Mouse (Mus musculus) forebrain, embryonic 12.5 days (tissue): ENCODE data around the gene P3h4. TPM values are rescaled to one million over a fixed set of nuclear protein-coding genes. Genes with fewer than 3 reads are reported as not detected.

Source experiments
- ATAC-seq: fragments of 200-750 bp; cut with Nextera tagmentation; 2 replicates; pipeline ENCODE4 v1.8.0; 2017; ENCODE audit warnings: moderate TSS enrichment; ENCODE audit not compliant: low FRiP score
- H3K27ac ChIP-seq: fragments of 300-500 bp; sonication (generic); 2 replicates; pipeline ENCODE4 v1.5.1; 2016; ENCODE audit warnings: mild to moderate bottlenecking
- H3K27me3 ChIP-seq: fragments of 300-500 bp; sonication (generic); 2 replicates; pipeline ENCODE4 v1.6.1; 2016; ENCODE audit warnings: mild to moderate bottlenecking
- H3K36me3 ChIP-seq: fragments of 300-500 bp; sonication (generic); replicated peaks from 2 replicates; pipeline ENCODE4 v1.6.1; 2016; ENCODE audit warnings: mild to moderate bottlenecking
- H3K4me1 ChIP-seq: fragments of 300-500 bp; sonication (generic); 2 replicates; pipeline ENCODE4 v1.6.1; 2016
- H3K4me2 ChIP-seq: fragments of 300-500 bp; sonication (generic); 2 replicates; pipeline ENCODE4 v1.6.1; 2016; ENCODE audit warnings: mild to moderate bottlenecking, moderate library complexity
- H3K4me3 ChIP-seq: fragments of 300-500 bp; sonication (generic); replicated peaks from 2 replicates; pipeline ENCODE4 v1.5.1; 2016; ENCODE audit warnings: mild to moderate bottlenecking
- H3K9ac ChIP-seq: fragments of 300-500 bp; sonication (generic); 2 replicates; pipeline ENCODE4 v1.6.1; 2016; ENCODE audit warnings: mild to moderate bottlenecking
- H3K9me3 ChIP-seq: fragments of 300-500 bp; sonication (generic); 2 replicates; pipeline ENCODE4 v1.6.1; 2016
- WGBS: fragments of 180-500 bp; shearing (Covaris S2); methylation state at CpG from one replicate; pipeline ENCODE4 v1.1.7; 2016; 5-methylcytosine and 5-hydroxymethylcytosine counted together
- polyA plus RNA-seq: library from polyadenylated mRNA; unstranded; fragments of >200 nt; fragmentation: Nextera tagmentation; extraction: Ambion mirVana; gene quantifications from 2 replicates; pipeline ENCODE4 v1.2.1, GENCODE M21; 2016

Gene P3h4
- polyA plus RNA-seq, 1 experiment from 2014 or later, result 18.9 TPM

DNA sequence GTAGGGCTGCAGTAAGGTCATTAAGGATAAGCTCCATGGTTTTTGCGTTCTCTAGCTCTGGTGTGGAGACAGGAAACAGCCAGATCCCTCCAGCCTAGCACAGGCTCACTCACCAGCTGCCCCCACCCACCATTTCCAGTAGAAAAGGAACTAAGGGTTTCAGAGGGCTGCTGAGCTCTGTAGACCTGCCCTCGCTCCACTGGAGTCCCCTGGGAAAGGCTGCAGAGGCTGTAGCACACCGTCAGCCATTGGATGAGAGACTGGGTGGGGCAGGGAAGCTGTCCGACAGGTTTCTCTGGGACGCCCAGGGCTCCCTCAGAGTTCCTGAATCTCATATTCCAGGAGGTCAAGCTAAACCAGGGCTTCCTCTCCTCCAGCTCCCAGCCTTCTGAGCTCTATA is 28.1 kb downstream of the P3h4 start:
- no peak overlapping the region for H3K9ac ChIP-seq
- no peaks in the 10 kb centered on the region for H3K27me3 ChIP-seq
- H3K4me1 ChIP-seq, result peaks cover 10% of the 10 kb centered on the region; the same call in 1 of the 2 replicates
- no peaks in the 10 kb centered on the region for H3K9me3 ChIP-seq
- H3K4me2 ChIP-seq, result no peak overlapping the region
- no peak overlapping the region for H3K4me3 ChIP-seq
- H3K27ac ChIP-seq, result no peak overlapping the region
- ATAC-seq, result no peak
- peaks cover 26% of the 10 kb centered on the region for H3K36me3 ChIP-seq
- 44% methylated on average over 5 of the region's 5 CpGs for WGBS

DNA sequence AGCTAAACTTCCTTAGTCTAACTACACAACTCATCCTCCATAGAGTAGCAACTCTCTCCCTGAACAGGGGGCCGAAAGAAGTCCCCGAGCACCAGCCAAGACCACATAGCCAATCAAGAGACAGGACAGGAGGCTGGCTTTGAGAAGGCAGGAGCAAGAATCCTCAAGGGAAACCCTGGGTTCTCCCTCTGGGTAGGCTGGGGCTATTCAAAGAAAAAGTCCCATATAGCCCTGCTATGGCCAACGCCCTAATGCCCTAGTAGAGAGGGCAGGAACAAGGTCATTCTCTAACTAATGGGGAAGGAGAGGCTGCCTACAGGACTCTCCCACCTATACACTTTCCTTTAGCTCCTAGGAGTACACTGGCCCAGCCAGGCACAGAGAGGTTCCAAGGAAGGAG is 29.6 kb downstream of the P3h4 start:
- H3K9me3 ChIP-seq, result no peaks in the 10 kb centered on the region
- no peaks in the 10 kb centered on the region for H3K4me1 ChIP-seq
- ATAC-seq, result no peak
- no peak overlapping the region for H3K4me2 ChIP-seq
- H3K36me3 ChIP-seq, result peaks cover 33% of the 10 kb centered on the region
- H3K9ac ChIP-seq, result no peak overlapping the region
- 92% methylated on average over 3 of the region's 3 CpGs for WGBS
- no peak overlapping the region for H3K27ac ChIP-seq
- no peak overlapping the region for H3K4me3 ChIP-seq
- no peaks in the 10 kb centered on the region for H3K27me3 ChIP-seq

DNA sequence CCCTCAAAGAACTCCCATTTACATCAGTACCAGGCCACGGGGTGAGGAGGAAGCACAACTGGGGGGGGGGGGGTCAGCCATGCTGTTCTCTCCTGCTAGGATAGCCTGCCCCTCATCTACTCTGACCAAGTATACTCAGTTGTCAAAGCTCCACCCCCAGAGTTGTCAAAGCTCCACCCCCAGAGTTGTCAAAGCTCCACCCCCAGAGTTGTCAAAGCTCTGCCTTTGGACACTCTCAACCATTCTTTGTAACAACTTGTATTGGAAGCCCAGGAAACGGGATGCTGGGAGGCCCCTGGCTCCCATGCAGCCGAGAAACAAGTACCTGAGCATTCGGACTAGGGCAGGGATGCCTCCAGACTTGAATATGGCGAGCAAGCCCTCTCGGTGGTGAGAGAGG is 32.0 kb downstream of the P3h4 start:
- Histone ChIP-seq H3K27me3 (no peaks in the 10 kb centered on the region), H3K9ac (no peak overlapping the region), H3K4me3 (no peak overlapping the region), H3K4me2 (no peak overlapping the region), H3K4me1 (no peaks in the 10 kb centered on the region), H3K36me3 (peaks cover 51% of the 10 kb centered on the region), H3K27ac (no peak overlapping the region), H3K9me3 (no peaks in the 10 kb centered on the region)
- 79% methylated on average over 6 of the region's 6 CpGs for WGBS
- no peak for ATAC-seq

DNA sequence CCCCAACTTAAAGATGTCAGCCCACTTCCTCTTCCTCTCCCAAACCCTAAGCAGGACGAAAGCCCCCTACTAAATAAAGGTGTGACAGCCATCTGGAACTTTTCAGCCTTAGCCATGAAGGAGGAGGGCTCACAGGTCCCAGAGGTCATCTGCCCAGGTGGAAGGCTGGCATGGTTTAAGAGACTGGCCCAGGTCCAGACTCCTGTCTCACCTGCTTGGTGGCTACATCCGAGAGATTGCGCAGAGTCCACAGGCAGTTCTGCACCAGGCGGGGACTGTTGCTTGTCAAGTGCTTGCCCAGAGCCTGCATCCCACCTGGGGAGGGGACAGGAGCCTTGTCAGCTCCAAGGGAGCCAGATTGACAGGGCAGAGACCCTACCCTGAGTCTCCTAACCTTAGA is 35.3 kb downstream of the P3h4 start:
- Histone ChIP-seq H3K4me2 (no peak overlapping the region), H3K9ac (no peak overlapping the region), H3K4me3 (no peak overlapping the region), H3K36me3 (peaks cover 48% of the 10 kb centered on the region), H3K27ac (no peak overlapping the region), H3K9me3 (no peaks in the 10 kb centered on the region), H3K4me1 (no peaks in the 10 kb centered on the region), H3K27me3 (no peaks in the 10 kb centered on the region)
- ATAC-seq, result no peak
- 88% methylated on average over 4 of the region's 4 CpGs for WGBS

DNA sequence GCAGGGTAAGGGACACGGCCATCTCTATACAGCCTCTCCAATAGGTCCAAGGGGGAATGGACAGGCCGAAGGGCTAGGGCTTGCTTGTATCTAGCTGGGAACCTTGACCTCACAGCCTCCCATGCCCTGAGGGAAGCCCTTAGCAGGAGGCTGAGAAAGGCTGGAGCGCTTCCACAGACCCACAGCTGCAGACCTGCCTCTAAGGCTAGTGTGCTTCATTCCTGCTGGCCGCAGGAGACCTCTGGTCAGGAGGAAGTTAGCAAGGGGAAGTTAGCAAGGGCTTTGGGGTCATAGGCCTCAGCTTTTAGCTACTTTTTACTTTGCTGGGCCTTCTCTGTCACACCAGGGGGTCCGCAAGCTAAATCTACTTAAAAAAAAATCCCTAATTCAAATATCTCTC is 36.2 kb downstream of the P3h4 start:
- H3K36me3 ChIP-seq, result peaks cover 48% of the 10 kb centered on the region
- no peaks in the 10 kb centered on the region for H3K9me3 ChIP-seq
- no peaks in the 10 kb centered on the region for H3K4me1 ChIP-seq
- no peak overlapping the region for H3K4me2 ChIP-seq
- no peak for ATAC-seq
- H3K4me3 ChIP-seq, result no peak overlapping the region
- no peak overlapping the region for H3K9ac ChIP-seq
- whole genome bisulfite sequencing, result 88% methylated on average over 5 of the region's 5 CpGs
- no peaks in the 10 kb centered on the region for H3K27me3 ChIP-seq
- no peak overlapping the region for H3K27ac ChIP-seq

DNA sequence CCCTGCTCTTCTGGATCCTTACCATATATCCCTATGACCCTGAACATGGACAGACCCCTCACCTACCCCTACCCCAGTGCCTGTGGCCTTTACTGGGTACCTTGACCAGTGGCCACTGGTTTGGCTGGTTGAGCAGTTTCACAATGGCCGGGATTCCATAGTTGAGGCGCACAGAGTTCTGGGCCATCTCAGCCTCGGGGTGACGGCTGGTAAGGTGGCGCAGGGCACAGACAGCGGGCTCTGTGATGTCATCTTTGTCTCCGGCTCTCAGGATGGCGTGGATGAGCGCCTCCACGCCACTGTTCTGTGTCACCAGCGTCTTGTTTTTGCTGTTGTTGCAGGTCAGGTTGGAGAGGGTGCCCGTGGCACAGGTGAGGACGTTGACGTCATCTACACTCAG is 36.6 kb downstream of the P3h4 start:
- Histone ChIP-seq H3K4me2 (no peak overlapping the region), H3K4me1 (no peaks in the 10 kb centered on the region), H3K9me3 (no peaks in the 10 kb centered on the region), H3K27me3 (no peaks in the 10 kb centered on the region), H3K27ac (no peak overlapping the region), H3K36me3 (peaks cover 47% of the 10 kb centered on the region), H3K9ac (no peak overlapping the region), H3K4me3 (no peak overlapping the region)
- WGBS, result 94% methylated on average over 14 of the region's 14 CpGs
- ATAC-seq, result no peak

DNA sequence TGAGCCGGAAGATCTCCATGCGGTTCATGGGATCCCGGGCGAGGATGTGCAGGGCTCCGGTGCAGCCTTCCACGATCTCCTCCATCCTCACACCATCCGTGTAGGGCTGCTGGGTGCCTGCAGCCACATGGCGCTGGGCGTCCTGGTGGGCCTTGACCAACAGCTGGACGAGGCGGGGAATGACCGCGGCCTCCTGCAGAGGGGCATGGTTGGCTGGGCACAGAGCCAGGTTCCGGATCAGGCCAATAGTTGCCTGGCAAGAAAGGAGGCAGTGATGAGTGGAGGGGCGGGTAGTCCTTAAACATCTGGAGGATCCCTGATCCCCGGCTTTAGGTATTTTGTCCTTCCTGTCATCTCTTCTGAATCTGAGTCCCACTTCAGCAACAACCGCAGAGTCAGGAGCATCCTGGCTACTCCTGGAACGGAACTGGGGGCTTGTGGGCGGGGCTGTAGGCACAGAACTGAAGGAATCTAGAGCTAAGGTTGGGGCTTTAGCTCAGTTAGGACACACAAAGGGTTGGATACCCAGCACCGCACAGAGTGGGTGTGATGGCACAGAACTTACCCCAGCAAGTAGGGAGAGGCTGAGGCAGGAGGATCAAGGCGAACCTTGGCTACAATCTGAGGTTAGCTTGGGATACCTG is 37.8 kb downstream of the P3h4 start:
- Histone ChIP-seq H3K27ac (no peak overlapping the region), H3K27me3 (no peaks in the 10 kb centered on the region), H3K4me3 (no peak overlapping the region), H3K4me1 (peaks cover 8% of the 10 kb centered on the region), H3K36me3 (peaks cover 39% of the 10 kb centered on the region), H3K9ac (no peak overlapping the region), H3K4me2 (no peak overlapping the region), H3K9me3 (no peaks in the 10 kb centered on the region)
- ATAC-seq, result no peak
- 92% methylated on average over 21 of the region's 21 CpGs for WGBS

DNA sequence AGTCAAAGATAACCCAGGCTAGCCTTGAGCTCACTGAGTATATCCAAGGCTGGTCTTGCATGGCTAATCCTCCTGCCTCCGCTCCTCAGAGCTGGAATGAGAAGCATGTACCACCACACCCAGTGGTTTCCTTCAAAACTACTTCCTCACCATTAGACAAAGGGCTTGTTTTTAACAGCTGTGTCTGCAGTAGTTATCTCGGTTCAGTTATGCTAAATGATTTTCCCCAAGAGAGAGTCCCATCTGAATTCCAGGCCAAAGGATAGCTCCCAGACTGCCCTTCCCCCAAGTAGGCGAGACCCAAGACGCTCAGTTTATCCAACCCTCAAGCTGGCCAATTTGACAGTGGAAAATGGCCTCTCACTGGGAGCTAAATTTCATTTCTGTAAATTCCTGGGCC is 38.6 kb downstream of the P3h4 start:
- ATAC-seq, result no peak
- Histone ChIP-seq H3K27me3 (no peaks in the 10 kb centered on the region), H3K36me3 (peaks cover 34% of the 10 kb centered on the region), H3K9me3 (no peaks in the 10 kb centered on the region), H3K4me3 (no peak overlapping the region), H3K27ac (no peak overlapping the region), H3K4me2 (no peak overlapping the region), H3K9ac (no peak overlapping the region), H3K4me1 (peaks cover 9% of the 10 kb centered on the region)
- WGBS, result 84% methylated on average over 4 of the region's 4 CpGs

DNA sequence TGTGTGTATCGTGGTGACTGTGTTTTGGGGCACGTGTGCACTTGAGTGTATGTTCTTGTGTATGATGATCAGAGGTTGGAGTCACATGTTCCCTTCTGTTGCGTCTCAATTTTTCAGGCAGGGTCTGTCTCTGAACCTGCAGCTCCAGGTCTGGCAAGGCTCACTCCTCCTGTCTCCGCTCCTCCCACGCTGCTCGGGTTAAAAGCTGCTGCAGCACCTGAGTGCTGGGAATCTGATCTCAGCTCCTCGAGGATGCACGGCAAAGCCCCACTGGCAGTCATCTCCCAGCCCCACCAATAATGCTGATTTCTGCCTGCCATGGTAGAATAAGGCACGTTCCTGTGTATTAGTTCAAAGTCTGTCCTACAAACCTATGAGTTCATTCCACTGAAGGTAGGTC is 39.5 kb downstream of the P3h4 start:
- Histone ChIP-seq H3K4me2 (no peak overlapping the region), H3K9me3 (no peaks in the 10 kb centered on the region), H3K4me3 (no peak overlapping the region), H3K36me3 (peaks cover 31% of the 10 kb centered on the region), H3K27ac (no peak overlapping the region), H3K9ac (no peak overlapping the region), H3K27me3 (no peaks in the 10 kb centered on the region), H3K4me1 (peaks cover 9% of the 10 kb centered on the region)
- ATAC-seq, result no peak
- 88% methylated on average over 9 of the region's 9 CpGs for WGBS

DNA sequence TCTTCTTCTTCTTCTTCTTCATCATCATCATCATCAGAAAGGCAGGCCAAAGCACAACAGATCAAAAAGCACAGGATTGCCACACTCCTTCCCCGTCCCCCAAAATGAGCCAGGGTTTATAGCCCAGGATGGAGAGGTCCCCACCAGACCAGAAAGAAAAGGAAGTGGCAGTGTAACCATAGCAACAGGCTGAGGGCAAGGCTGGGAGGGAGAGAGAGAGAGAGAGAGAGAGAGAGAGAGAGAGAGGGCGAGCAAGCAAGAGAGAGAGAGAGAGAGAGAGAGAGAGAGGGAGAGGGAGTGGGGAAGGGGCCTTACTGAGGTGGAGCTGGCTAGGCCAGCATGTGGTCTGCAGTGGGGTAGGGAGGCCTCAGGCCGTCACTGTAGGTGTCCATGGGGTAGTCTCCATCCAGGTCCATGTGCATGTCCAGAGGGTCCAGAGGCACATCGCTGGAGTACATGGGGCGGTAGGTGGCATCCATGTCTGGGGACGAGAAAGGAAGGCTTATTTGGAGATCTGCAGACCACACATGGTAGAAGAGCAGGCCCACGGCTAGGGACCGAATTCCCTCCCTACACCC is 42.6 kb downstream of the P3h4 start:
- Histone ChIP-seq H3K27me3 (no peaks in the 10 kb centered on the region), H3K4me2 (no peak overlapping the region), H3K27ac (0 out of 2 replicates have a peak overlapping the region, but pooled peaks have one; percentile 13), H3K4me1 (peaks cover 9% of the 10 kb centered on the region), H3K36me3 (peaks cover 12% of the 10 kb centered on the region), H3K9ac (no peak overlapping the region), H3K4me3 (no peak overlapping the region), H3K9me3 (no peaks in the 10 kb centered on the region)
- 0 out of 2 replicates have a peak, but pooled peaks have one; percentile 23 for ATAC-seq
- 66% methylated on average over 7 of the region's 8 CpGs for WGBS

DNA sequence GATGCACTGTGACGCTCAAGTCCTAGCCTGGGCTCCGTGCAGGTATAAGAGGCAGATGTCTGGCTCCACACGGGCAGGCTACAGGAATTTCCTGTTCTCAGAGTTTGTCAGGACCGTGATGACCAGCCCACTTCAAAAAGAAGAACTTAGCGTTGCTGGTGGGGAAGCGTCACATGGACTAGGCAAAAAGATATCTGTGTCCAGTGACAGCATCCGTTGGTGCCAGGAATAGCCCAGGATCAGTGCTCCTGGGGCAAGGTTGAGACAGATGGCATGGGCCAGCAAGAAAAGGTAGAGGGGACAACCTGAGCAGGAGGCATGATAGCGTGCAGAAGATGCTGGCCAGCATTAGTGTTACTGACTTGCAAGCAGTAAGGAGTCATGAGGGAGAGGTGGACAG is 44.8 kb downstream of the P3h4 start:
- 0 out of 2 replicates have a peak, but pooled peaks cover 3% of the 10 kb centered on the region for H3K27me3 ChIP-seq
- H3K4me3 ChIP-seq, result no peak overlapping the region
- 83% methylated on average over 8 of the region's 8 CpGs for WGBS
- H3K9ac ChIP-seq, result no peak overlapping the region
- no peaks in the 10 kb centered on the region for H3K9me3 ChIP-seq
- peaks cover 9% of the 10 kb centered on the region for H3K4me1 ChIP-seq
- H3K27ac ChIP-seq, result no peak overlapping the region
- no peak for ATAC-seq
- no peak overlapping the region for H3K4me2 ChIP-seq
- H3K36me3 ChIP-seq, result peaks cover 4% of the 10 kb centered on the region

DNA sequence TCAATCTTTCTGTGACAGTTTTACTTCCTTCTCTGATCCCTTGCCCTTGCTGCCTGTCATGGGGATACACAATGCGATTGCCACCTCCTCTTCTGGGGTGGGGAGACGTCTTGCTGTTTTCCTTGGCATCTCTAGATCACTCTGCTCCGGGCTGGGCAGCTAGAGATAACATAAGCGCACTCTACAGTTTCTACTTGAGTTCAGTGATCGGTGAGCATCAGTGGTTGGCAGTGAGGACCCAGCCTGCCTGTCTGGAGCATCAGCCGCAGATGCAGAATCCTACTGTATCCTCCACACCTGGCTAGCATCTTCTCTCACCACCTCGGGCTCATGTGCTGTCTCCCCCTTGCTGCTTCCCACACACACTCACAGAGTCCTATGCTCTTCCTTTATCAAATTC is 45.5 kb downstream of the P3h4 start:
- no peak overlapping the region for H3K27ac ChIP-seq
- no peak overlapping the region for H3K9ac ChIP-seq
- H3K4me1 ChIP-seq, result peaks cover 9% of the 10 kb centered on the region
- peaks cover 3% of the 10 kb centered on the region for H3K36me3 ChIP-seq
- no peak overlapping the region for H3K4me3 ChIP-seq
- H3K4me2 ChIP-seq, result no peak overlapping the region
- WGBS, result 78% methylated on average over 7 of the region's 7 CpGs
- 0 out of 2 replicates have a peak, but pooled peaks cover 3% of the 10 kb centered on the region for H3K27me3 ChIP-seq
- no peak for ATAC-seq
- H3K9me3 ChIP-seq, result no peaks in the 10 kb centered on the region

DNA sequence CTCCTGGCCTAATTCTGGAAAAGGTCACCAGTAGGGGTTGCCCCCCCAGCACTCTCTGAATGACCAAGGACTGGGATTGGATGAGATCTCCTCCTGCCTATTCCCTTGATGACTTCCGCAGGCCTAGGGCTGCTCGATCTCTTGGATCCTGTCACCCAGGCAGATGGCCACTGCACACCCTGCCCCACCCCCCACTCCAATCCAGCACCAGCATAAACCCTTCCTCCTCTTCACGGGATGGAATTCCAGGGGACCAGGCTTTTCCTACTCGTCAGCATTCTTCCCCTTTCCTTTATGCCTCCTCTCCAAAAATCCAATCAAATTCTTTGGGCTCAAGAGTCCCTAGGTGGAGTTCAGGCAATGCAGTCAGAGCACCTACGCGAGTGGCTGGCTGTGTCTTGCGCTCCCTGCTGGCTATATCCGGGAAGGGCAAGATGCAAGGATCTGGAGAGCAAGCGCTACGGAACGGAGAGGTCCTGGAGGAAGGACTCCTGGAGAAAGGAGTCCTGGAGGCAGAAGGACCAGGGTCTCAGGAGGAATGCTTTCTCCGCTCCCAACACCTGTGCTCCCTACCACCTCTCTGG is 51.6 kb downstream of the P3h4 start:
- ATAC-seq, result peak; percentile 36; the same call in 1 of the 2 replicates
- Histone ChIP-seq H3K36me3 (no peaks in the 10 kb centered on the region), H3K4me1 (0 out of 2 replicates have a peak, but pooled peaks cover 4% of the 10 kb centered on the region), H3K9me3 (no peaks in the 10 kb centered on the region), H3K4me2 (no peak overlapping the region), H3K4me3 (no peak overlapping the region), H3K27ac (no peak overlapping the region), H3K27me3 (peaks cover 30% of the 10 kb centered on the region), H3K9ac (no peak overlapping the region)
- WGBS, result 21% methylated on average over 12 of the region's 12 CpGs
